Mouse (Mus musculus): Measurements from ENCODE around the gene Toe1. TPM values are rescaled to one million over a fixed set of nuclear protein-coding genes. Genes with fewer than 3 reads are reported as not detected.

The Toe1 gene
- polyA plus RNA-seq, 1 experiment from 2014 or later = 32.0 TPM

Other genes with a start within 250 kb of the Toe1 start
- gene Gpbp1l1, start 250.0 kb downstream of the Toe1 start, polyA plus RNA-seq (2016; fragmentation: Nextera tagmentation; extraction: Ambion mirVana) = 23.4 and 26.7 TPM in 2 replicates
- gene Ccdc17, start 211.0 kb downstream of the Toe1 start, polyA plus RNA-seq (2016; fragmentation: Nextera tagmentation; extraction: Ambion mirVana) = 2.5 and 4.6 TPM in 2 replicates
- 296 TPM in 2 replicates for gene Nasp, start 179.7 kb downstream of the Toe1 start, polyA plus RNA-seq (2016; fragmentation: Nextera tagmentation; extraction: Ambion mirVana)
- 513 and 521 TPM in 2 replicates for gene Akr1a1, start 156.0 kb downstream of the Toe1 start, polyA plus RNA-seq (2016; fragmentation: Nextera tagmentation; extraction: Ambion mirVana)
- gene Prdx1, start 122.1 kb downstream of the Toe1 start, polyA plus RNA-seq (2016; fragmentation: Nextera tagmentation; extraction: Ambion mirVana) = 914 and 930 TPM in 2 replicates
- gene Mmachc, start 99.2 kb downstream of the Toe1 start, polyA plus RNA-seq (2016; fragmentation: Nextera tagmentation; extraction: Ambion mirVana) = 36.0 and 37.3 TPM in 2 replicates
- 26.6 and 28.5 TPM in 2 replicates for gene Ccdc163, start 99.1 kb downstream of the Toe1 start, polyA plus RNA-seq (2016; fragmentation: Nextera tagmentation; extraction: Ambion mirVana)
- gene Tesk2, start 86.7 kb downstream of the Toe1 start, polyA plus RNA-seq (2016; fragmentation: Nextera tagmentation; extraction: Ambion mirVana) = 6.5 and 6.7 TPM in 2 replicates
- 17.7 and 20.5 TPM in 2 replicates for gene Mutyh, start 83 bp upstream of the Toe1 start, polyA plus RNA-seq (2016; fragmentation: Nextera tagmentation; extraction: Ambion mirVana)
- gene Hpdl, start 14.1 kb upstream of the Toe1 start, polyA plus RNA-seq (2016; fragmentation: Nextera tagmentation; extraction: Ambion mirVana) = 0.96 and 1.6 TPM in 2 replicates
- gene Zswim5, start 69.7 kb upstream of the Toe1 start, polyA plus RNA-seq (2016; fragmentation: Nextera tagmentation; extraction: Ambion mirVana) = 12.0 and 13.3 TPM in 2 replicates
- 76.0 and 78.0 TPM in 2 replicates for gene Urod, start 186.8 kb upstream of the Toe1 start, polyA plus RNA-seq (2016; fragmentation: Nextera tagmentation; extraction: Ambion mirVana)
- 17.1 and 21.2 TPM in 2 replicates for gene Hectd3, start 187.7 kb upstream of the Toe1 start, polyA plus RNA-seq (2016; fragmentation: Nextera tagmentation; extraction: Ambion mirVana)
- gene Eif2b3, start 211.8 kb upstream of the Toe1 start, polyA plus RNA-seq (2016; fragmentation: Nextera tagmentation; extraction: Ambion mirVana) = 41.0 and 44.1 TPM in 2 replicates

All from forebrain, embryonic 12.5 days (tissue).